Mouse (Mus musculus) olfactory bulb, adult 2 months (tissue): Measurements from ENCODE around the gene Lpar3.

Experiments
- CTCF ChIP-seq: fragments of 200-500 bp; IDR thresholded peaks from 2 replicates; pipeline ENCODE4 v1.5.1; 2012; ENCODE audit warnings: low read depth, mild to moderate bottlenecking, low read length, moderate library complexity; ENCODE audit not compliant: insufficient read depth
- POLR2A ChIP-seq: fragments of 200-500 bp; IDR thresholded peaks from 2 replicates; pipeline ENCODE4 v1.6.1; 2012; ENCODE audit warnings: mild to moderate bottlenecking, low read depth, low read length, moderate library complexity; ENCODE audit not compliant: insufficient read depth

GRCm38 (mm10) chr3:146304556-146305405 is 84.0 kb downstream of the Lpar3 start:
- TF ChIP-seq CTCF (no peak), POLR2A (no peak)
